Mouse (Mus musculus): ENCODE measurements around the gene Nap1l4. TPM values are rescaled to one million over a fixed set of nuclear protein-coding genes. Genes with fewer than 3 reads are reported as not detected.

Nap1l4 gene
- total RNA-seq, 2 experiments from 2014 or later = 177 to 178 TPM

GRCm38 (mm10) chr7:143481806-143482387, 67.0 kb downstream of the Nap1l4 start:
- intact Hi-C loops (cut with DNase I) = no loop called here
- no peak for DNase-seq

GRCm38 (mm10) chr7:143480498-143480897, 68.4 kb downstream of the Nap1l4 start:
- peak; percentile 72 for DNase-seq
- intact Hi-C loops (cut with DNase I) = no loop called here

DNA sequence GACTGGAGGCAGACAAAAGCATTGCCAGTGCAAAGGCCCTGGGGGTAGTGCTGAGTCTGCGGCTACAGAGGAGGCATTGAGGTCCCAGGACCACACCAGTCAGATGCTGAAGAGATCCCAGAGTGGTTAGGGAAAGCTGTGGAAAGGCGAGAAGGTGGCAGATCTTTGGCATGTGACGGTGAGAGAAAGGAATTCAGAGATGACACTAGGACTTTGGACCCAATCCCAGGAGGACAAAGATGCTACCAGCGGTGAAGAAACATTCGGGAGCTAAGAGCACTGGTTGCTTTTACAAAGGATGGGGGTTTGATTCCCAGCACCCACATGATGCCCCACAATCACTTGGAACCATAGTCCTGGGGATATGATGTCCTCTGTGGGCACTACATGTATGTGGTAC, 71.1 kb downstream of the Nap1l4 start:
- no peak for DNase-seq
- intact Hi-C loops (cut with DNase I) = no loop called here

DNA sequence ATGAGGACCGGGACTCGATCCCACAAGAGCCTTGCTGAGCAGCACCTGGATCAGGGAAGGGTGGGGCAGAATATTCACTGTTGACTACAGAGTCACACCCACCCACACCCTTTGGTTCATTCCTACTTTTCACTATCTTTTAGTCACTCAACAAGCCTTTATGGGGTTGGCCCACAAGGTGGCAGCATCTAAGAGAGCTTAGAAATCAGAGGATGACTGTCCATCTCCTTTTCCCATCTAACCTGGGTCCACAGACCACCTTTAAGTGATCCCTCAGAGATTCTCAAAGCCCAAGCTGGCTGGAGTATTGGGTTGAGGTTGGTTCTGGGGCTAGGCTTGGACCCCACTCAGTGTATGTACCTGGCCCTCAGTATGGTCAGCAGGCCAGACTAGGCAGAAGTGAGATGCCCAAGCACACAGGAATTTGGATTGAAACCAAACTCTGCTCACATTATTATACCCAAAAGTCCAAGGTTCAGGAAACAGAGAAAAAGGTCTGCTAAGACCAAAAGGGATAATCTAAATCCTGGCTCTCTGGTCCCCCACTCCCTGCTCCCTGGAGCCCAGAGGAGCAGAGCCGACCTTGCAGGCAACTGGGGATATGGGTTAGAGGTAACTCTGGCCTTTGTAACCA, 72.1 kb downstream of the Nap1l4 start:
- intact Hi-C loops (cut with DNase I) = no loop called here
- DNase-seq = no peak

- no peak for DNase-seq
- intact Hi-C loops (cut with DNase I) = no loop called here
Observed at GRCm38 (mm10) chr7:143475876-143476275, 73.0 kb downstream of the Nap1l4 start.

DNA sequence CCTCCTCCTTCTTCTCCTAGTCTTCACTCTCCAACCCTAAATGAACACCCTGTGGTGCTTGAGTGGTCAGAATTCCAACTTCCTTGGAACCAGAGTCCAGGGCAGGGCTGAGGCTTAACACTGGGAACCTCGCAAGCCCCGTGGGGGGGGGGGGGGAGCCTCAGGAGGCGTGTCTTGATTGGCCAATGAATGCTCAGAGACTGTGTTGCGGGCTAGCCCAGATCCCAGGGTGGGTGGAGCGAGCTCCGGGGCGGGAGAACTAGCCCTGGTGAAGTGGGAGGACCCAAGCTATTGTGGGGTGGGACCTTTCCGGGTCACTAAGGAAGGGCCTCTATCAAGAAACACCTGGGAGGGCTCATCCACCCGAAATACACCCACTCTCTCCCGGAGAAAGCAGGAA, 74.1 kb downstream of the Nap1l4 start:
- intact Hi-C loops (cut with DNase I) = loop anchor here (5.0 kb wide), 1 partner anchor 578 kb away; no protein-coding TSS in a partner anchor
- DNase-seq = no peak

DNA sequence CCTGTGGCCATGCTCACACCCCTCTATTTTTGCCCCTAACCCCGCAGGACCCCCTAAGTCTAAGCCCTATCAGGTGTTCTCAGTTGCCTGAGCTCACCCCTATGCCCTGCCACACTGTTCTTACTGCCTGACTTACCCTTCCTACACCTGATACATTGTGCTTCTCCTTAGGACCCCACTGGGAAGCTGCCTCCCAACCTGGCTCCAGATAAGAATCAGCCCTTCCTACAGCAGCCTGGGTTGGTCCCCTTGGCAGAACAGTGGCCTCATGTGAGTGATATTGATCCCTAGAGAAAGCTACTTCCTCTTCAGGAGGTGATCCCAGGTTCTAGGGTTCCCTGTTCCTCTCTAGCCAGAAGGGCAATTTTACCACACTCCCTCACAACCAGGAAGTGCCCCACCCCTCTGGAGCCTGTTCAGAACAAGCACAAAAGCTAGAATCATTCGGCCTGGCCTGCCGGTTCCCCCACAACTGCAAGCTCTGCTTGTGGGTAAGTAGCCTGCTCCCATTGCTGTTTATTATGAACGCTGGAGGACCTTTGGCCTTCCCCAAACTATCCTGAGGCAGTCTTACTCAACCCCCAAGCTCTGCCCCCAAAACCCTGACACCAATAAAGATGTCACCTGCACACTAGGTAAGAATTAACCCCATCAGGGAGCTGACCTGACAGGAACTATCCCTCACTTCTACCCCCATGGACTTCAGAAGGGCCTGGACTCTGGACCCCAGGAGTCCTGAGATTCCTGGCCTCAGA, 75.4 kb downstream of the Nap1l4 start, which contains the start of gene Slc22a18:
Gene Slc22a18, plus strand, starts transcription at position 390 of the 755 bp plus-strand sequence.
- no peak for DNase-seq
- intact Hi-C loops (cut with DNase I) = loop anchor here (5.0 kb wide), 1 partner anchor 576 kb away; no protein-coding TSS in a partner anchor

- intact Hi-C loops (cut with DNase I) = loop anchor here (5.0 to 10.0 kb wide), 2 partner anchors 175 to 573 kb away; no protein-coding TSS in a partner anchor
- DNase-seq = peak; percentile 85
Observed at GRCm38 (mm10) chr7:143469946-143470345, 79.0 kb downstream of the Nap1l4 start.

DNA sequence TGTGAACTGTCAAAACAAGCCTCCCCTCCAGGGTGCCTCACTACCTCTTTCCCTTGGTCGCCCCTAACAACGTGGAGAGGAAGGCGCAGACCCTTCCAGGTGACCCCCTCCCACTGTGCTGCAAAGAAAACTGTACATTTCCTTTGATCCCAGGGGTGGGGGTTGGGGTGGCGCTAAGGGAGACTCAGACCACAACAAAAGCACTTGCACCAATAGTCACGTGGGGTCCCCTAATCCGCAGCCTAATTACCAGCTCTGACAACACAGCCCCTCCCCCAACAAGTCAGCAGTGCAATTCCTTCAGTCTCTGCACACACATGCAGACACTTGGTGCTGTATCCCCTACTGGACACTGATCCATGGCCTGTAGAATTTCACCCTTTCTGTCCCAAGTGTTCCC, 81.2 kb downstream of the Nap1l4 start:
- intact Hi-C loops (cut with DNase I) = loop anchor here (10.0 kb wide), 1 partner anchor 173 kb away; no protein-coding TSS in a partner anchor
- no peak for DNase-seq

- intact Hi-C loops (cut with DNase I) = loop anchor here (10.0 kb wide), 1 partner anchor 171 kb away; no protein-coding TSS in a partner anchor
- peak; percentile 86 for DNase-seq
Observed at GRCm38 (mm10) chr7:143466099-143466677, 82.7 kb downstream of the Nap1l4 start.

- peak; percentile 42 for DNase-seq
- intact Hi-C loops (cut with DNase I) = loop anchor here (2.0 to 10.0 kb wide), 2 partner anchors 170 to 310 kb away; no protein-coding TSS in a partner anchor
Observed at GRCm38 (mm10) chr7:143464811-143465560, 83.9 kb downstream of the Nap1l4 start.

GRCm38 (mm10) chr7:143463865-143464415, 85.0 kb downstream of the Nap1l4 start:
- DNase-seq = peak; percentile 90
- intact Hi-C loops (cut with DNase I) = loop anchor here (2.0 to 10.0 kb wide), 2 partner anchors 169 to 309 kb away; no protein-coding TSS in a partner anchor

Small RNA genes lying within 50 kb of the gene (microRNA-seq; reads per million reads assigned to microRNA genes)
- not detected for gene Mir7064

Other genes starting within 250 kb of the Nap1l4 start
- gene Cdkn1c, start 88.1 kb downstream of the Nap1l4 start, total RNA-seq (2021) = 10 to 100 TPM; 47.3 to 47.8 TPM
- gene Slc22a18, start 75.4 kb downstream of the Nap1l4 start, total RNA-seq (2021) = not detected
- not detected for gene Phlda2, start 46.0 kb downstream of the Nap1l4 start, total RNA-seq (2021)
- gene Cars, start 51.0 kb upstream of the Nap1l4 start, total RNA-seq (2021) = 10 to 100 TPM; 77.5 to 91.2 TPM
- gene Tnfrsf26, start 79.6 kb upstream of the Nap1l4 start, total RNA-seq (2021) = under 1 TPM; 0.18 to 0.20 TPM
- 1 to 10 TPM; 5.0 to 7.7 TPM for gene Tnfrsf22, start 100.6 kb upstream of the Nap1l4 start, total RNA-seq (2021)
- gene Tnfrsf23, start 136.8 kb upstream of the Nap1l4 start, total RNA-seq (2021) = 1 to 10 TPM; 2.1 to 2.9 TPM
- 10 to 100 TPM; 67.5 to 84.1 TPM for gene Osbpl5, start 207.9 kb upstream of the Nap1l4 start, total RNA-seq (2021)
- gene Mrgprg, start 217.9 kb upstream of the Nap1l4 start, total RNA-seq (2021) = not detected
- gene Mrgpre, start 235.4 kb upstream of the Nap1l4 start, total RNA-seq (2021) = 10 to 100 TPM; 15.3 to 16.5 TPM

Data from left cerebral cortex, postnatal 4 days (tissue).